Mouse (Mus musculus): ENCODE results near the gene Dclre1a.
"Not testable (repeated sequence)": the region's sequence is repeated elsewhere in the genome, so short reads cannot be mapped to it uniquely, and the experiment has no call there.

The Dclre1a gene

GRCm38 (mm10) chr19:56548230-56549032, 409 bp upstream of the Dclre1a start, which contains the start of gene Nhlrc2:
Gene Nhlrc2, plus strand, starts transcription at chr19:56548261.
- DNase-seq = peak; percentile 81

- DNase-seq = no peak
These were observed 2.0 kb downstream of the Dclre1a start for GRCm38 (mm10) chr19:56546031-56546430.

GRCm38 (mm10) chr19:56544681-56545388, 3.2 kb downstream of the Dclre1a start:
- DNase-seq = no peak

GRCm38 (mm10) chr19:56543320-56543719, 4.7 kb downstream of the Dclre1a start:
- DNase-seq = no peak

- DNase-seq = no peak
These were observed 12.3 kb downstream of the Dclre1a start for GRCm38 (mm10) chr19:56535765-56536164.

- no peak for DNase-seq
These were observed 13.0 kb downstream of the Dclre1a start for GRCm38 (mm10) chr19:56535064-56535463.

GRCm38 (mm10) chr19:56534337-56534736, 13.7 kb downstream of the Dclre1a start:
- DNase-seq = no peak

GRCm38 (mm10) chr19:56533291-56534071, 14.5 kb downstream of the Dclre1a start:
- no peak for DNase-seq

GRCm38 (mm10) chr19:56531251-56531650, 16.8 kb downstream of the Dclre1a start:
- no peak for DNase-seq

- DNase-seq = not testable (repeated sequence)
These were observed 17.5 kb downstream of the Dclre1a start for GRCm38 (mm10) chr19:56530529-56530928.

- not testable (repeated sequence) for DNase-seq
These were observed 28.6 kb downstream of the Dclre1a start for GRCm38 (mm10) chr19:56519408-56519807.

- DNase-seq = not testable (repeated sequence)
These were observed 34.5 kb downstream of the Dclre1a start for GRCm38 (mm10) chr19:56513527-56513926.

- DNase-seq = not testable (repeated sequence)
These were observed 36.8 kb downstream of the Dclre1a start for GRCm38 (mm10) chr19:56511207-56511606.

GRCm38 (mm10) chr19:56503525-56503924, 44.5 kb downstream of the Dclre1a start:
- not testable (repeated sequence) for DNase-seq

GRCm38 (mm10) chr19:56503069-56503468, 45.0 kb downstream of the Dclre1a start:
- not testable (repeated sequence) for DNase-seq

GRCm38 (mm10) chr19:56494157-56494556, 53.9 kb downstream of the Dclre1a start:
- DNase-seq = not testable (repeated sequence)

GRCm38 (mm10) chr19:56489601-56490000, 58.4 kb downstream of the Dclre1a start:
- DNase-seq = no peak

- DNase-seq = no peak
These were observed 60.7 kb downstream of the Dclre1a start for GRCm38 (mm10) chr19:56487339-56487738.

- DNase-seq = no peak
These were observed 61.1 kb downstream of the Dclre1a start for GRCm38 (mm10) chr19:56486926-56487325.

GRCm38 (mm10) chr19:56485376-56486271, 62.4 kb downstream of the Dclre1a start:
- DNase-seq = no peak

- DNase-seq = no peak
These were observed 63.2 kb downstream of the Dclre1a start for GRCm38 (mm10) chr19:56484630-56485375.
